Mouse (Mus musculus): Measurements from ENCODE around the gene Ms4a13.
"Not testable (repeated sequence)": the region's sequence is repeated elsewhere in the genome, so short reads cannot be mapped to it uniquely, and the experiment has no call there.

DNA sequence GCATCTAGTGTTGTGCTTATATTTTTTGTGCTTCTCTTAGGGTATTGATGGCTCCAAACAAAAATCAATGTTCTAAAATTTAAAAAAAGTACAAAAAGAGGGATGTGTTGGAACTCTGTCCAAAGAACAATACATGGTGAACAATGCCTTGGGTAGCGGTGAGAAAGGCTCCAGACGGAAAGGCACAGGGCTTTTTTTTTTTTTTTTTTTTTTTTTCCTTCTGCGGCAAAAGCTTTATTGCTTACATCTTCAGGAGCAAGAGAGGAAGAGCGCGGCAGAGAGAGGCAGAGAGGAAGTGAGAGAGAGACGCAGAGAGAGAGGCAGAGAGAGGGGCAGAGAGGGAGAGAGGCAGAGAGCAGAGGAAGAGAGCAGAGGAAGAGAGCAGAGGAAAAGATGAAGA, 38.6 kb downstream of the Ms4a13 start:
- not testable (repeated sequence) for TF ChIP-seq CTCF (IDR thresholded peaks at IDR 0.05; ENCODE audit: low read depth); EP300 (optimal IDR thresholded peaks at IDR 0.05)

All from stomach, postnatal 0 days (tissue).